Mouse (Mus musculus): ENCODE measurements around the gene Kat8. TPM values are rescaled to one million over a fixed set of nuclear protein-coding genes. Genes with fewer than 3 reads are reported as not detected.
"Not testable (repeated sequence)": the region's sequence is repeated elsewhere in the genome, so short reads cannot be mapped to it uniquely, and the experiment has no call there.

Kat8 gene
- polyA plus RNA-seq, 1 experiment from 2014 or later = 50.9 TPM

- H3K27me3 ChIP-seq = no peaks in the 10 kb centered on the region
- no peaks in the 10 kb centered on the region for H3K9me3 ChIP-seq
- no peak overlapping the region for H3K4me2 ChIP-seq
- 87% methylated on average over 12 of the region's 12 CpGs for WGBS
- H3K4me1 ChIP-seq (replicated peaks) = peaks cover 23% of the 10 kb centered on the region
- no peak overlapping the region for H3K4me3 ChIP-seq (replicated peaks)
- no peak overlapping the region for H3K9ac ChIP-seq (replicated peaks)
- H3K27ac ChIP-seq = no peak overlapping the region
- no peak for ATAC-seq (ENCODE audit: insufficient number of reproducible peaks, insufficient read depth, low FRiP score, low TSS enrichment, low read depth)
- peaks cover 79% of the 10 kb centered on the region for H3K36me3 ChIP-seq
These were observed 31.9 kb upstream of the Kat8 start for GRCm38 (mm10) chr7:127880431-127880830.

GRCm38 (mm10) chr7:127885951-127886350 lies 26.4 kb upstream of the Kat8 start:
- Histone ChIP-seq H3K27me3 (no peaks in the 10 kb centered on the region), H3K27ac (no peak overlapping the region), H3K4me2 (no peak overlapping the region), H3K9ac (replicated peaks) (no peak overlapping the region), H3K4me1 (replicated peaks) (peaks cover 17% of the 10 kb centered on the region), H3K9me3 (no peaks in the 10 kb centered on the region), H3K4me3 (replicated peaks) (no peak overlapping the region), H3K36me3 (peaks cover 100% of the 10 kb centered on the region)
- no peak for ATAC-seq (ENCODE audit: insufficient number of reproducible peaks, insufficient read depth, low FRiP score, low TSS enrichment, low read depth)
- WGBS = 56% methylated on average over 6 of the region's 6 CpGs

DNA sequence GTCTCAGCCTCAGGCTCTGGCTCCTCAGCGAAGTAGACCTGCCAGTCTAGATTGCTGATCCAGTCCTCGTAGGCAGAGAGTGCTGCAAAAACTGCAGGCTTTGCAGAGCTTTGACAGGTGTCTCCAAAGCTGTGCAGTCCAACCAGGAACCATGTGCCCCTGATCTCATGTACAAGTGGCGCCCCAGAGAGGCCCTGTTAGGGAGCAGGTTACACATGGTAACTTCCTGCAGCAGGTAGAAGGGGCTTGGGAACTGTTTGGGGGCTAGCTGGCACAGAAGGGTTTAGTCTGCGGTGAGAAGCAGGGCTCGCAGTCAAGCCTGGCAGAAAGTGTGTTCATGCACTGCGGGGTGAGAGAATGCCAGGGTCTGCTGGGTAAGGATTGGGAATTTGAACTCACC lies 25.8 kb upstream of the Kat8 start:
- Histone ChIP-seq H3K4me3 (replicated peaks) (no peak overlapping the region), H3K27me3 (no peaks in the 10 kb centered on the region), H3K36me3 (peaks cover 100% of the 10 kb centered on the region), H3K9me3 (no peaks in the 10 kb centered on the region), H3K4me2 (no peak overlapping the region), H3K27ac (no peak overlapping the region), H3K9ac (replicated peaks) (no peak overlapping the region), H3K4me1 (replicated peaks) (peaks cover 17% of the 10 kb centered on the region)
- 91% methylated on average over 6 of the region's 6 CpGs for WGBS
- ATAC-seq (ENCODE audit: insufficient number of reproducible peaks, insufficient read depth, low FRiP score, low TSS enrichment, low read depth) = no peak

- Histone ChIP-seq H3K4me3 (replicated peaks) (no peak overlapping the region), H3K4me1 (replicated peaks) (peaks cover 17% of the 10 kb centered on the region), H3K4me2 (no peak overlapping the region), H3K9me3 (no peaks in the 10 kb centered on the region), H3K9ac (replicated peaks) (0 out of 2 replicates have a peak overlapping the region, but pooled peaks have one; percentile 23), H3K36me3 (peaks cover 98% of the 10 kb centered on the region), H3K27ac (no peak overlapping the region), H3K27me3 (no peaks in the 10 kb centered on the region)
- 83% methylated on average over 8 of the region's 8 CpGs for WGBS
- ATAC-seq (ENCODE audit: insufficient number of reproducible peaks, insufficient read depth, low FRiP score, low TSS enrichment, low read depth) = no peak
These were observed 25.1 kb upstream of the Kat8 start for GRCm38 (mm10) chr7:127887191-127887590.

DNA sequence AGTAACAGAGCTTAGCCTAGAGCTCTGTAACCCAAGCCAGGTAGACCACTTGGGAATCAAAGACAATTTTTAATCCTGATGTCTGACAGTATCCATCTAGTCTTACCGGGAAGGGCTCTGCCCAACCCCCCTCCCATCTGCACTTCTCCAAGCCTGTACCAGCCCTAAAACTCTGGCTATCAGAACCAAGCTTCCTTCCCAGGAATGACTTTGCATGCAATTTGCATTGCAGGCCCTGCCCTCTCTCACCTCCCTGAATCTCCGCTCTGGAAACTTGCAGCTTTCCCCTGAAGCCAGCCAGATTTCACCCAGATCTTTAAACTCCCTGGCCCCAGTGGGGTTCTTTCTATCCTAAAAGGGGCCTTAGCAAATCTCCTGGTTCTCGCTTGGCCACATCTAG lies 24.5 kb upstream of the Kat8 start:
- H3K27me3 ChIP-seq = no peaks in the 10 kb centered on the region
- H3K4me2 ChIP-seq = no peak overlapping the region
- no peak overlapping the region for H3K27ac ChIP-seq
- H3K36me3 ChIP-seq = peaks cover 98% of the 10 kb centered on the region
- no peak overlapping the region for H3K9ac ChIP-seq (replicated peaks)
- peaks cover 17% of the 10 kb centered on the region for H3K4me1 ChIP-seq (replicated peaks)
- no peak for ATAC-seq (ENCODE audit: insufficient number of reproducible peaks, insufficient read depth, low FRiP score, low TSS enrichment, low read depth)
- H3K9me3 ChIP-seq = no peaks in the 10 kb centered on the region
- WGBS = 86% methylated on average over 3 of the region's 3 CpGs
- H3K4me3 ChIP-seq (replicated peaks) = no peak overlapping the region

DNA sequence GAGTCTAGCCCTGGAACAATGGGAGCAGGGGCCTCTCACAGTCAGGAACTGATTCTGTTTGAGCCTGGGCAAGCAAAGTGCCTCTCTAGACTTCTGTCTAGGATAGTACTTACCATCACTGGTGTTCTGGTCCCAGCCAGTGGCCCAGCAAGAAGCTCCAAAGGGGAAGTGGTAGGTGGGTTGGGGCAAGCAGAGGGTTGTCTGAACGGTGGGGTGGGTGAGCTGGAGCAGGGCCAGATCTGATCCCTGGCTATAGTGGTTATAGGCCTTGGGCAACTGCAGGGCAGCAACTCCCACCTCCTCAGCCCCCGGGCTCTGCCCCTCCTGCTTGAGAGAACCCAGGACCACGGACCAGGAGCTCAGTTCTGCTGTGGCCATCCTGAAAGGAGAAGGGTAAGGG lies 23.5 kb upstream of the Kat8 start:
- Histone ChIP-seq H3K4me2 (no peak overlapping the region), H3K27ac (no peak overlapping the region), H3K27me3 (no peaks in the 10 kb centered on the region), H3K4me1 (replicated peaks) (peaks cover 9% of the 10 kb centered on the region), H3K36me3 (peaks cover 98% of the 10 kb centered on the region), H3K9ac (replicated peaks) (no peak overlapping the region), H3K9me3 (no peaks in the 10 kb centered on the region), H3K4me3 (replicated peaks) (no peak overlapping the region)
- ATAC-seq (ENCODE audit: insufficient number of reproducible peaks, insufficient read depth, low FRiP score, low TSS enrichment, low read depth) = no peak
- WGBS = 74% methylated on average over 3 of the region's 3 CpGs

GRCm38 (mm10) chr7:127890798-127891197 lies 21.5 kb upstream of the Kat8 start, which contains the start of gene Prss53:
Gene Prss53 (minus strand): TSS chr7:127890970.
- H3K27ac ChIP-seq = no peak within 1 kb of the TSS
- peaks cover 13% of the 10 kb centered on the region for H3K4me1 ChIP-seq (replicated peaks)
- no peaks in the 10 kb centered on the region for H3K9me3 ChIP-seq
- no peak for ATAC-seq (ENCODE audit: insufficient number of reproducible peaks, insufficient read depth, low FRiP score, low TSS enrichment, low read depth)
- WGBS = 26% methylated on average over 4 of the region's 4 CpGs
- H3K4me2 ChIP-seq = no peak within 1 kb of the TSS
- no peaks in the 10 kb centered on the region for H3K27me3 ChIP-seq
- no peak within 1 kb of the TSS for H3K4me3 ChIP-seq (replicated peaks)
- no peak within 1 kb of the TSS for H3K9ac ChIP-seq (replicated peaks)
- peaks cover 80% of the 10 kb centered on the region for H3K36me3 ChIP-seq

DNA sequence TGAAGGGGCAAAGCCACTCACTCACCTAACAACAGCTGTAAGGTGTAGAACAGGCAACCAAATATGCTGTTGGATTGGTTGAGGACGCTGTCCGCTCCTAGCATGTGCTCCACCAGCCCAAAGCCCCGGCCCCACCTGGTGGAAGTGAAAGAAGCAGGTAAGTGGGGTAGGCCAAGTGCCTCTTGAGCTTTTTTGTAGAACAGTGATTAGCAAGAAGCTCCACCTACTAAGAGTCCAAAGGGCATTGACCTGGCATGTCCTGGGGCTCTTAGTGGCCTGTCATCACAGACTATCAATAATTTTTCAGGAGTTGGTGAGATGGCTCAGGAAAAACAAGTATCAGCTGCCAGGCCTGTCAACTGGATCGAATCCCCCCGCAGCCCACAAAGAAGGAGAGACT lies 17.8 kb upstream of the Kat8 start:
- Histone ChIP-seq H3K4me2 (peak overlapping the region; percentile 79), H3K9me3 (no peaks in the 10 kb centered on the region), H3K27me3 (0 out of 2 replicates have a peak, but pooled peaks cover under 1% of the 10 kb centered on the region), H3K36me3 (peaks cover 43% of the 10 kb centered on the region), H3K27ac (no peak overlapping the region), H3K4me3 (replicated peaks) (peak overlapping the region; percentile 59), H3K4me1 (replicated peaks) (peaks cover 13% of the 10 kb centered on the region), H3K9ac (replicated peaks) (peak overlapping the region; percentile 70; the same call in 1 of the 2 replicates)
- 72% methylated on average over 5 of the region's 5 CpGs for WGBS
- ATAC-seq (ENCODE audit: insufficient number of reproducible peaks, insufficient read depth, low FRiP score, low TSS enrichment, low read depth) = no peak

GRCm38 (mm10) chr7:127895442-127895841 lies 16.9 kb upstream of the Kat8 start, which contains the start of the genes Gm21974 and Vkorc1:
Gene Gm21974 (minus strand): TSS chr7:127895454.
Gene Vkorc1 (minus strand): TSS chr7:127895617.
- Histone ChIP-seq H3K27ac (peak within 1 kb of the TSS; percentile 80), H3K9me3 (no peaks in the 10 kb centered on the region), H3K4me2 (peak within 1 kb of the TSS; percentile 79), H3K36me3 (peaks cover 33% of the 10 kb centered on the region), H3K27me3 (0 out of 2 replicates have a peak, but pooled peaks cover 2% of the 10 kb centered on the region), H3K9ac (replicated peaks) (peak within 1 kb of the TSS; percentile 70), H3K4me3 (replicated peaks) (peak within 1 kb of the TSS; percentile 59), H3K4me1 (replicated peaks) (peaks cover 13% of the 10 kb centered on the region)
- WGBS = under 1% methylated on average over 26 of the region's 26 CpGs
- ATAC-seq (ENCODE audit: insufficient number of reproducible peaks, insufficient read depth, low FRiP score, low TSS enrichment, low read depth) = peak; percentile 98

GRCm38 (mm10) chr7:127895891-127896290 lies 16.4 kb upstream of the Kat8 start:
- not testable (repeated sequence) for H3K9ac ChIP-seq (replicated peaks); H3K9me3 ChIP-seq; H3K27me3 ChIP-seq; H3K4me1 ChIP-seq (replicated peaks); ATAC-seq (ENCODE audit: insufficient number of reproducible peaks, insufficient read depth, low FRiP score, low TSS enrichment, low read depth); H3K27ac ChIP-seq
- Histone ChIP-seq H3K36me3 (peaks cover 29% of the 10 kb centered on the region), H3K4me3 (replicated peaks) (peak overlapping the region; percentile 59), H3K4me2 (peak overlapping the region; percentile 79)
- 63% methylated on average over 7 of the region's 7 CpGs for WGBS

DNA sequence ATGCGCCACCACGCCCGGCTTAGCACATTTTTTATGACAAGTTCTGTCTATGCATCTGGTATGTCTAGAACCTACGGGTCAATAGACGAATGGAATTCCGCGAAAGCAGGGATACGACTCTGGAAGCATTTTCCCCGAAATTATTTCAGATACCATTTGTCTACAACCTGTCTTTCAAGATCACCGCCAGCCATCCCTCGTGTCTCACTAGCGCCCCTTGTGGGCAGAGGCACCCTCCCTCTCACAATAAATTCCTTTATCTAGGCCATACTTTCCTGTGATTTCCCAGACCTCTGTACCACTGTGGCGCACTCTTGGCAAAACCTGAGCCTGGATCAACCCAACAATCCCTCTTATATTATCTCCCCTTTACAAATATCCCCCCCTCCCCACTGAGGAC lies 15.9 kb upstream of the Kat8 start:
- 0 out of 2 replicates have a peak, but pooled peaks cover 2% of the 10 kb centered on the region for H3K27me3 ChIP-seq
- no peak for ATAC-seq (ENCODE audit: insufficient number of reproducible peaks, insufficient read depth, low FRiP score, low TSS enrichment, low read depth)
- H3K4me1 ChIP-seq (replicated peaks) = peaks cover 9% of the 10 kb centered on the region
- no peak overlapping the region for H3K27ac ChIP-seq
- no peaks in the 10 kb centered on the region for H3K9me3 ChIP-seq
- no peak overlapping the region for H3K4me3 ChIP-seq (replicated peaks)
- no peak overlapping the region for H3K4me2 ChIP-seq
- peaks cover 24% of the 10 kb centered on the region for H3K36me3 ChIP-seq
- 55% methylated on average over 13 of the region's 13 CpGs for WGBS
- no peak overlapping the region for H3K9ac ChIP-seq (replicated peaks)

DNA sequence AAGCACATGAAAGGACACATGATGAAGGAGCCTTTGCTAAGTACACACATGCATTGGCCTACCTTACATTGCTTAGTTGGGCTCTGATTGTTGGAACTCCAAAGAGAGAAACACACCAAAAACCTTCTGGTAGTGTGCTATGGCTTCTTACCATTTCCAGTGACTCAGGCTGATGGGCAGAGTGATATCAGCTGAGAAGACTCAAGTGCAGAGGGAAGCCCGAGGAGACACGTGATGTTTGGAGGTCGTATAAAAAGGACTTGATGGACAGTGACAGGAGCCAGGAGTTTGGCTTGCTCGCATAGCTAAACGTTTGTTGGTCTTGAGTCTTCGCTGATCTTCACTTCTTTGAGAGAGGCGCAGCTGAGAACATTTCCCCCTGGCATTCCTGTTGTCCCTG lies 14.8 kb upstream of the Kat8 start:
- H3K9ac ChIP-seq (replicated peaks) = no peak overlapping the region
- H3K4me2 ChIP-seq = no peak overlapping the region
- H3K9me3 ChIP-seq = no peaks in the 10 kb centered on the region
- 0 out of 2 replicates have a peak, but pooled peaks cover 2% of the 10 kb centered on the region for H3K27me3 ChIP-seq
- 85% methylated on average over 7 of the region's 7 CpGs for WGBS
- H3K36me3 ChIP-seq = peaks cover 14% of the 10 kb centered on the region
- H3K4me1 ChIP-seq (replicated peaks) = peaks cover 9% of the 10 kb centered on the region
- ATAC-seq (ENCODE audit: insufficient number of reproducible peaks, insufficient read depth, low FRiP score, low TSS enrichment, low read depth) = no peak
- no peak overlapping the region for H3K27ac ChIP-seq
- no peak overlapping the region for H3K4me3 ChIP-seq (replicated peaks)
